Mouse (Mus musculus): ENCODE data around the gene Spns3.

Gene Spns3

DNA sequence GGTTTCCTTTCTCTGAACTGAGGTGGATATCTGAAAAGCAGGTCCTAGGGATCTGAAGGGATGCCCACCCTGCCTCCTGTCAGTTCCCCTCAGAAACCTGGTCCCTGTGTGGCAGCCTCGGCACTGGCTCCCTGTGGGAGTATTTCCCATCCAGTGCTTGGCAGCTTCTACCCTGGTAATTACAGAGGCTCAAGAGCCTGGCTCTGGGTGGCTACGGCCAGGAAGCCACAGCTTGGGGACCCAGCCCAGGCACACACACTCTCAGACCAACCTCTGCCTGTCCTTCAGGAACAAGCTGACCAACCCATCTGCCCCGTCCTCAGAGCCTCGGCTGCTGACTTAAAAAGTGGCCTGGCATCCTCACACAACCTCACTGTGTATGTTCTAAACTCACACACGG is 69.0 kb downstream of the Spns3 start:
- DNase-seq (ENCODE audit: low spot score) = no peak

DNA sequence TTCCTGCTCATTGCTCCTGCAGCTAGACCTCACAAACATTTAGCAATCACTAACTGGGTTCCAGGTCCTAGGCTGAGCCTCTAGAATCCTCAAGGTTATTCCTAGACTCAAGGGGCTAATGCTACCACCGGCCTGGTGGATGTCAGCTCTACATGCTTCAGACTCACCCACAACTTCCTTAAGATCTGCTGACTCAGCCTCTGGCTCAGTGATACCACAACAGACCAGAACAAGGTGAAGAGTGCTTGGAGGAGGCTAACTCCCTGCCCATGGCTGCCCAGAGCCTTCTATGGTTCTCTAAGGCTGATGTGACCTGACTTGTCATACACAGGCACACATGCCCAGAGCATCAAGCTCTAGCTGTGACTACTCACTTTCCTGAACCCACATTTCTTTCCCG is 70.8 kb downstream of the Spns3 start:
- no peak for DNase-seq (ENCODE audit: low spot score)

DNA sequence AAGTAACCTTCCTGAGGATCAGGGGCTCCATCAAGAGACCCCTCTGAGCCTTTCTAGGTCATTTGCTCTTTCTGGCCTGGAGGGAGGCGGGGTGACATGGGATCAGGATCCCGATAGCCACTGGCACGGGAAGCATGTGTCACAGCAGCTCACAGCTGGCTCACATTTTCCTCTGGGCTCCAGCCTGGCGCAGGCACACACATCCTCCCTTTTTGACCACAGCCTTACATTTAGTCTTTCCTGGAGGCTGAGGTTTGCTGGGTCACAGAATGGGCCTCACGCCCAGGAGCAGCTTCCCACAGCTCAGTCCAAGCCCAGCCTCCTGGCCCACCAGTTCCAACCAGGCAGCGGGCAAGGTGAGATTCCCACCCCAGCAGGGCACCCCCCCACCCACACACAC is 72.1 kb downstream of the Spns3 start:
- DNase-seq (ENCODE audit: low spot score) = no peak

DNA sequence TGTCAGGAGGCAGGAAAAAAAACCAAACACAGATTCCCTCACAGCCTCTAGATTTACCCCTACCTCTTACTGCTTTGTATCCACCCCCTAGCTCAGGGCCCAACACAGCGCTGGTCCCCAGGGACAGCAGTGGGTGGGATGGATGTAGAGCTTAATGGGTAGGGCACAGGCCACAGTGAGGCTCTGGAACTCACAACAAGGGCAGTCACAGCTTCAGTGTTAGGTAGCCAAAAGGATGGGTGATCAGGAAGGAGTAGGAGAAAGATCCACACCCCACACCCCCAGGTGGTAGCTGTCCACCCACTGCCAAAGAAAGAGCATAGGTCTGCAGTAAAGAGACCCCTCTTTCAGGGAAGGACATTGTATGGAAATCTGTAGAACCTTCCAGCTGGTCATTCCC is 72.7 kb downstream of the Spns3 start:
- no peak for DNase-seq (ENCODE audit: low spot score)

DNA sequence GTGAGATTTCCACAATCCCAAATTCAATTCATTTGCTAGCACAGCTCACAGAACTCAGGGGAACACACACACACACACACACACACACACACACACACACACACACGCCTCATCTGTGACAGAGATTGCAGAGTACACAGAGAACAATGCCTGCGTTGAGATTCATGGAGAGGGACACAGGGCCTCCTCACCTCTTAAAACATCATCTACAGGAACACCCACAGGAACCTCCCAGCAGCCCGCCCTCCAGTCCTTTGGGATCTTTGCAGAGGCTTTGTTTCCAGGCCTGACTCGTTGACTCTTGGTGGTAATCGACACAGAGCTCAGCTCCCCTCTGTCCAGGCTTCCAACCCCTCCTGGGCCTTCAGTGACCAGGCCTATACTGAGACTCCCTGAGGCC is 73.1 kb downstream of the Spns3 start:
- DNase-seq (ENCODE audit: low spot score) = no peak

DNA sequence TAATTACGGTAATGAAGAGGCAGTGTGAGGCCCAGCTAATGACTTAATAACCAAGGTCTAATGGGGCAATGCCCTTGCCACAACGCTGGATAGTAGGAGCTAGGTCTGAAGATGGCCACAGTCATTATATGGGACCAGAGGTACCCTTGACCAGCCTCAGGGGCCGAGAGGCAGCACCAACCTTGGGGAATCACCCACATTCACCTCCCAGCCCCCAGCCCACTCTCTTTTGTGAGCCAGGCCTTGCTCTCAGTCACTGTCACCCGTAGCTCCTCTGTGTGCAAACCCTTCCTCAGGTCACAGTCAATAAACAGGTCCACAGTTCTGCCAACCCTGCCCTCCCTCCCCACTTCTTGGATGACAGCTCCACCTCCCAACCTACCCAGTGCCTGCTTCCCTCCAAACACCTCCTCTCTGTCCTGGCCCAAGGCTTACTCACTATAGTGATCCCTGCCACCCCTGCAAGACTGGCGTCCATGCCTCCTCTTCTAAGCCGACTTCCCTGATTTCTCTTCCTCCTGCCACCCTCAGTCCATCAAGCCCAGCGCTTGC is 74.2 kb downstream of the Spns3 start:
- DNase-seq (ENCODE audit: low spot score) = no peak

DNA sequence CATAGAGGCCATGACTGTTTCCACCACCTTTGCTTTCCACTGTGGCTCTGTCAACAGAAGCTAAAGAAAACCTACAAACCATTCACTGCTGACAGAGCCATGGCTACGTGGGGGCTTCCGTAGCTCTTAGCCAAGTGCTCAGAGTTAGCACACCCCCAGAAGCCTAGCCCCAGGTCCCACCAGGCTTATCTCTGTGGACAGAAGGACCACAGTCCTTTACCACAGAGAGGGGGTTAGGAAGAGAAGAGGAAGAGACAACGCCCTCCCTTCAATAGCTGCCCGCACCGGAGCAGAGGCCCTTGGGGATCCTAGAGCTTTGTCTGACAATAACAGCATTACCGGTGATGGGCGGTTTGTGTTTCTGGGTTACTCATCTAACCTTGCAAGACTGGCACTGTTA is 74.9 kb downstream of the Spns3 start:
- DNase-seq (ENCODE audit: low spot score) = no peak

DNA sequence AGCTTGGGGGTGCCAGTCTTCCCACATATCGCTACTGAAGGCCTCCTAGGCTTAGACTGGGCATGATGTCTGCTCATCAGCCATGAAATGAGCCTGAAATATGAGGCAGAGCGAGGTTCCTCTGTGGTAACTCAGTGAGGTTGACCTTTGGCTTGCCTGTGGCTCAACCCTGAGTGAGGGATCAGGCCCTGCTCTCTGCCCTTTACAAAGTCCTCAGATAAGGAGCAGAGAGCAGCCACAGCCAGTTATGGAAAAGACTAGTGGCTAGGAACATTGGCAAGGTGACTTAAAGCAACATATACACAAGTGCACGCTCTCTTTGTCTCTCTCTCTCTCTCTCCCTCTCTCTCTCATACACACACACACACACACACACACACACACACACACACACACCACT is 75.4 kb downstream of the Spns3 start:
- no peak for DNase-seq (ENCODE audit: low spot score)

DNA sequence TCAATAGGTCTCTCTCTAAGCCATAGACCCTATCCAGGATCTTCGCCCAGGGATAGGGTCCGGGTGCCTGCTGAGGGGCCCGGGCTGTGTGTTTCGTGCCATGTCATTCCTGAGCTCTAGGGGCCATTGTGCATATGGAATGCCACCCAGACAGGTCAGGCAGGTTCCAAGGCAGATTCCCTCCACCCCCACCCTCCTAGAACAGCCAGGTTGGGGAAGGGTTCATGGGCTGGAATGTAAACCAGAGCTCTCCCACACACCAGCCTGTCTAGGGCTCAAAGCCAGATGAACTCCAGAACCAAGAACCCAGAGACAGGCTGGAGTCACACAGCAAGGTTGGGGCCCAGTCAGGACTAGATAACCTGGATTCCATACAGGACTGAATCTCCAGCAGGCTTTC is 76.8 kb downstream of the Spns3 start:
- no peak for DNase-seq (ENCODE audit: low spot score)

DNA sequence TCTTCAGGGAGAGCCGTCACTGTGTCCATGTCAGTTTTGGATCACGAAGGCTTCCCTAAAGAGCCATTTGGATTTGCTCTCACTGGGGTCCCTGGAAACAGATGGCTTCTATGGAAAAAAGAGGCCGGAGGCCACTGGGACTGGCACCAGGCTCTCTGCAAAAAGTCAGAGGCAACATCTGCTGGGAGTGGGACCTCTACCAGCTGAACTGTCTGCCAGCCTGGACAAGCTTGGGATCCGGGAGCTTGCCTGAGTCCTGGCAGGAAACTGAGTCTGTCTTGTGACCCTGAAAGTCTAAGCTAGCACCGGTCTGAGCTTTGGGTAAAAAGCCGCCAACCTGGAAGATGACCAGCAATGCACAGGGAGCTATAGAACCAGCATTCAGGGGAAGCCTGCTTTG is 78.9 kb downstream of the Spns3 start:
- DNase-seq (ENCODE audit: low spot score) = no peak

DNA sequence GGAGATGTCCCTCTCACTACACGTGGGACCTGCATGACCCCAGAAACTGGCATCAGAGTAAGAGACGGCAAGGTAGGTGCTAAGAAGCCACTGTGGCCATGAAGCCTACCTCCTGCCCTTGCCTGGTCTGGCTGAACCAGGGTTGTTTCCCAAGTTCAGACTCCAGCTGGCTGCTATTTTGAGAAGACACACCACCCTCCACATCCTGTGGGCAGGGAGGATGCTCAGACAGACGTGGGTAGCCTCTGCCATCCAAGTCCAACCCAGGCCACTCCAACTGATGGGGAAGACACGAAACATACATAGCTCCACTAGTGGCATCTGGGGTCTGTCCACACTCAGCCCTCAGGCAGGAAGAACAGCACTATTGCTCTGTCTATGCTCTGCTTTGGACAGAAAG is 80.3 kb downstream of the Spns3 start:
- DNase-seq (ENCODE audit: low spot score) = no peak

DNA sequence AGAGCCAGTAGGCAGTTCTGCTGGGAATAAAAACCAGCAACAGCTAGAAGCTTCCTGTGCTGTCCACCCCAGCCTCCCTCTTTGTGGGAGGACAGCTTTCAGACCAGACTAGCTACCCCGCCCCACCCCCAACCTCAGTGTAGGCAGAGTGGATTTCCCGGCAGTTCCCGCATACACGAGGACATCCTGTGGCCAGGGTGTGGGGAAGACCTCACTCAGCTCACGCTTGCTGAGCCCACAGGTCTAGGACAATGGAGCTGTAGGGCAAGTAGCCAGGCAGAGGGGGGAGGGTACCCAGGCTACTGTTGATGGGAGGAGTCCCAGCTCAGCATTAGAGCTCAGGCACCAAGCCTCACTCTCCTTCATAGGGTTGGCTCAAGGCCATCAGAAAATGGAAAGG is 81.1 kb downstream of the Spns3 start:
- DNase-seq (ENCODE audit: low spot score) = peak; percentile 44

DNA sequence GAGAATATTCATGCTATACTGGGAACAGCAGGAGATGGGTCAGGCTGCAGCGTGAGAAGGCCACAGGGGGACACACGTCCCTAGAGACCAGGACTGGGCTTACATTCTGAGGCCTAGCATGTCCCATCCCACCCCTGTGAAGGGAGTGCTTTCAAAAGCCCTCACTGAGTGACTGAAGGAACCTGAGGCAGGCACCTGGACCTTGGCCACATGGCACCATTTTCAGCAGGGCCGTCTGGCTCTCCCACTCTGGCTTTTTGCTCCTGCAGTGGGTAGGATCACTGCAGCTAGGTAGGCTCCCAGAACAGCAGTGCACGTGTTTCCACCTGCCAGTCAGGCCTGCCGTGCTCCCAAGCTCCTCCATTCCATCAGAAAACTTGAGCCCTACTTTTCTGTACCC is 81.8 kb downstream of the Spns3 start:
- DNase-seq (ENCODE audit: low spot score) = no peak

DNA sequence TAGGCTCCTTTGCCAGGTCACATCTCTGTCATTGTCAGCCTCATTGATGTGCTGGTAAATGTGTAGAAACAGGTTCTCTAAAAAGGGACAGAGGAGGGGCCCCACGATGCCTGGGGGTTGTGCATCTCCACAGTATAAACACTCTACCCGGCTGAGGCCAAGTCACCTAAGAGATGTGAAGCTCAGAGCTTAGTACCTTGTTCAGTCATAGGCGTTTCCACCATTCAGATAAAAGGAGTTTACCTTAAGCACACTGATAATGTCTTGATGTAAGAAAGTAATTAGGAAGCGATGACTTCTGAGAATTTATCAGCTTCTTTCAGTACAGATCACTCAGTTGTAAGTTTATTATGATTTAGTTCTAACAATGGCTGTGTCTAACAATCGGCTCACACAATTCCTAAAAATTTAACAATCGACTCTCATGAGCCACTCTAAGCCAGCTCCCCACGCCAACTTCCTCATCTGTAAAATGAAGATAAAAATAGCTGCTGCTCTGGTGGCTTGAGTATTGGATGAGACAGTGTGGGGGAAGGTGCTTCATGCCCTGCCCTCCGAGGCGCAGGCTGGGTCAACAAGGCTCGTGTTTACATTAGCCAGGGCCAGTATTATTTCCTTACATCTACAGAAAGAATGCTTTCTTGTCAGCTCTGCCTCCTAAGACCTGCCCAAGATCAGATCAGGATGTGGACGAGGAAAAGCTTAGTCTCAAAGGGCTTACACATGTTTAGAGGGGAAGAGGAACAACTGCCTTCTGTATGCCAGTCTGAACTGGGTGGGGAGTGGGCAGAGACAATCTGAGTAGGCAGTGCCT is 83.4 kb downstream of the Spns3 start:
- peak; percentile 40 for DNase-seq (ENCODE audit: low spot score)

DNA sequence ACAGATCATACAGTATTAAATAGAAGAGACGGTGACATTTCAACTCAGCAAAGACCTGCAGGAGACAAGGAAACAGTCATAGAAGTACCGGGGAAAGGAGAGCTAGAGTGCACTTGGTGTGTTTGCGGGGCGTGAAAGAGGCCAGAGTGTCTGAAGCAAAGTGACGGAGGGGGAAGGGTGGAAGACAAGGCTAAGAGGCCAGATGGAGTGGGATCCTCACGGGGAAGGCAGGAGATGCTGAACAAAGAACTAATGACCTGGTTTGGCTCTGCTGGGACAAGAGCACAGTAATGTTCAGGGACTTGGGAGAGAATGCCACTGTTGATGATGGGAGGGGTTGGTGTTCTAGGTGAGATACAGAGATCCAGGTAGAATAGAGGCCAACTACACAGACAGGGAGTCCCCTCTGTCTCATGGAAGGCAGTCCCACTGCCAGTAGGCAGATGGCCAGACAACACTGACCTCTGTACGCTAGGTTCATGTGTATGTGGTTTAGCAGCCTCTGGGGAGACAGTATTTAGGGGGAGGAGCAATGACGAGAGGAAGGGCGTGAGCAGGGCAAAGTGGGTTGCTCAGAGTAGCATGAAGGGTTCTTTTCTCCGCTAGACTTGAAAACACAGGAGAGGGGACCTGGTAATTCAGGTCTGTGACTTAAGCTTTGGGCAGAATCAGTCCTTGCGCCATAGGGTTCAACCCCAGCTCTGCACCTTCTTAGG is 84.2 kb downstream of the Spns3 start:
- no peak for DNase-seq (ENCODE audit: low spot score)

DNA sequence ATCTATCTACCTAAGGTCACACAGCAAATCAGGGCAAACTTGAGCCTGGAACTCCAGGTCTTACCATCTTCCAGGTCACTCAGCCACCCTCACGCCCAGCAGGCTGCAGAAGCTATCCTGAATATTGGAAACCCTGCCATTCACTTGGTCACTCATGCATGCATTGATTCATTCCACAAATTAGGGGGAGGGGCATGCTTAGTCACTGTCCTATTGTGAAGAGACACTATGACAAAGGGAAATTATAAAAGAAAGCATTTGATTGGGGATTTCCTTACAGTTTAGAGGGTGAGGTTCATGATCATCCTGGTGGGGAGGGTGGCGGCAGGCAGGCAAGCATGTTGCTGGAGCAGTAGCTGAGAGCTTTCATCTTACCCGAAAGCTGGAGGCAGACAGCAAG is 85.5 kb downstream of the Spns3 start:
- DNase-seq (ENCODE audit: low spot score) = no peak

DNA sequence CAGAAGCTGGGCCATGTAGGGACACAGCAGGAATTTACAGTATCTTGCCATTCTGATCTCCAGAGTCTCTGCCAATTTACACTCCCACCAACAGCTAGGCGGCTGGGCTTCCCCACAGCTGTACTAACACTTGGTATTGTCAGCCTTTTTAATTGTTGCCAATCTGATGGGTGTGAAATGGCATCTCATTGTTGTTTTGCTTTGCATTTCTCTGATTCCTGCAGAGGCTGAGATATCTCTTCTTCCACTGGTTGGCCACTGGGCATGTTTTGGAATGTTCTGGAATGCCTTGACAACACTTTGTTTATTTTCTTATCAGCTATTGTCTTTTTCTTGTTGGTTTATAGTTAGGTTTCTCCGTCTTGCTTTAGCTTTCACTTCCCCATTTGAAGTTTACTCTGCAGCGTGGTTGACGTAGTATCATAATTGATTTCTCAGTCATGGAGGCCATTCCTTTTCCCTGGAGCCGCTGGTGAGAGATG is 88.8 kb downstream of the Spns3 start:
- DNase-seq (ENCODE audit: low spot score) = no peak

DNA sequence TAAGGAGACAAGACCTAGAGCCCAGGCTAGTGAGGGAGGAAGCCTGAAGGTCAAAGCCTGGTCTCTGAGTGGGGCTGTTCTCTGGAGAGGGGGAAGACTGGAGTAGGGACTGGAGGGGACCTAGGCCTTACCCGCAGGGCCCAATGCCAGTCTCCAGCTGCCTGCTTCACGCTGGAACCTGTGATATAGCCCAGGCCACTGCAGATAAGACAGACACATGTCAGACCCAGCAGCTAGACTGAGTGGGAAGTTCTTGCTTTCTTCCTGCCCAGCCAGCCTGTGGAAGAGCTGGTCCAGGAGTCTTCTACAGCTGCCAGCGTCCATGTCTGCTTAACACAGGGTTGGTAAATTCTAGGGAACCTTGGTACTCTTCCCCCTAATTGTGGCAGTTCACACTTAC is 91.8 kb downstream of the Spns3 start:
- DNase-seq (ENCODE audit: low spot score) = no peak

DNA sequence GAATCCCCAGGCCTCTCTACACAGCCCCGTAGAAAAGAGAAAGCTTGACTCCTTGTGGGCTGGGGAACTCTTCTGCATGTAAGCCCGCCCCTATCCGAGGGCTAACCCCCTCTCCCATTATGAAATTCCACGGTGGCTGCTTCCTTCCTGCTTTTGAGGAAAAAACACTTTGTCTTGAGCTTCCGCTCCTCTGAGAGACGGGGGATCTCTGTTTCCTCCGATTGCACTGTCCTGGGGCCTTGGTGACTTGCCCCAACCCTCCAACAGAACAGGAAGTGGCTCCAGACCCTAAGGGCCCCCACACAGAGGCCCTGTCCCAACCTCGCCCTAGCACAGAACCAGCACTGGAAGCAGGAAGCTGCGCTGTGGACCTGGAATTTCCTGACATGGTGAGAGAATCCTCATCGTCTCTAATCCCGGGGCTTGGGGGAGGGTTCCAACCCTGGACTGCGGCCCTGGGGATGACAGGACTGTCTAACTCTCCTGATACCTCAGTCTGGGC is 92.3 kb downstream of the Spns3 start:
- DNase-seq (ENCODE audit: low spot score) = no peak

DNA sequence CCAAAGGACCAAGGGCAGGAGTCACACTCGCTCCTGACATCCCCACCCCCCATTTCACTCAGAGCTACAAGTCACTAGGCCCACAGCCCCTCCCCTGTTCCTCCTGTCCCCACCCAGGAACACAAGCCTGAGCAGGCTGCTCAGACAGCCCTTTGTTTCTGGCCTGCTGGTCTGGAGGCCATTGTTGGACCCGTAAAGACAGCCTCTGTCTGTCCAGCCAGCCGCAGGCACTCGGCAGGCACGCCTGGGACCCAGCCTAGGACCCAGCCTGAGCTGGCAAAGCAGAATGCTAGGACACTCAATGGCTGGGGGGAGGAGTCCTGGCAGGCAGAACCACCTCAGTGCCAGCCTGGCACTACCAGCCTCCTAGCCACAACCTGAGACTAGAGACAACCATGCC is 94.6 kb downstream of the Spns3 start:
- no peak for DNase-seq (ENCODE audit: low spot score)

DNA sequence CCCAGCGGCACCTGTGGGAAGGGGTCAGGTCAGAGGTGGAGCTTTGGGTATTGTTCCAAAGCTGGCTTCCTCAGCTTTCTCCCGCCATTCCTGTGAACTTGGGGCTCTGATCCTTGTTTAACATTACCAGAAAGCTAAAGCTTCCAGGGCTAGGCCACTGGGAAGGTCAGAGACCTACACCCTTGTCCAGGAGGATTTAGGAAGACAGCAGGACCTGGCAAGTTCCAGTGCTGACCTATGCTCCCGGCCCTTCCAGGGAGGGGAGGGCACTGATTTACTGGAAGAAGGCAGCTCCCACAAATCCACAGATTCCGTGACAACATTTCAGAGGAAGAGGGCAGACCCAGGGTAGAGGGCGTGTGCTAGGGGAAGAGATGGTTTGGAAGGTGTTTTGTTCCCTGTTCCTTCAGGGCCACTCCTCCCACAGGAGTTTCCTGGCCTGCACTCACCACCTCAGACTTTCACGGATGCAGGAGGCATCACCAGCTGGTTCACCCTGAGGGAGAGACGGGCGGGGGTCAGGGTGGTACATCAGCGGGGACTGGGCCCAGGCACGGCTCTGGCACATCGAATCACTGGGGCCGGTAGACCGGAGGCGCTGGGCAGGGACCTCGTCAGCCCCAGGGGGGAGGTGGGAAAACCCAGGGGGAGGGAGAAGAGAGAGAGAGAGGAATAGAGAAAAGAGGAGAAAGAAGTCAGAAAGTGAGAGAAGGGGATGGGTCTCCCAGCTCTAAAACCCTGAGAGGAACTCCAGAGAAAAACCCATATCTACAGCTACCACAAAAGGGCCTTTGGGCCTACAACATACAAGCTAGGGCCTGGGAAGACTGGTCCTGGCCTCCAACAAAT is 97.0 kb downstream of the Spns3 start:
- DNase-seq (ENCODE audit: low spot score) = no peak

DNA sequence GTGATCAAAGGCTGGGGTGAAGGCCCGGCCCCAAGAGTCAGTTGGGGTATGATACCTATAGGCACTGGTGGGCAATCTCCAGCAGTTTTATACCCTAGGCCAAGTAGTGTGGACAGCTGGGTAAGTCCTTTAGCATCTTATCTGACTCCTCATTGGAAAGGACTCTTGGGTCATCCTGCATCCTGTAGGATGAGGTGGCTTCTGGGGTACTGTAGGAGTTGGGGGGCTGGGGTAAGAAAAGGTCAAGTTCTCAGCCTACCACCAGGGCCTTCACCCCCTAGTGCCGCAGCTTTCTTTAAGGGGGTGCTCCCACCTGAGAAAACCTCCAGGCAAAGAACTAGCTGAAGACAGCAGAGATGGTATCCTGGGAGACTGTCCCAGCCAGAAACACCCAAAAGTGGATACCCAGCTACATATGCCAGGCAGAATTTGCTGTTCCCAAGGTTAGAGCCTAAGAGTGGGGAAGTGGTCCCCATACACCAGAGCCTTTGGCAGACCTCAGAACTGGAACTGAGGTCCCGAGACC is 98.1 kb downstream of the Spns3 start:
- no peak for DNase-seq (ENCODE audit: low spot score)

Measured in embryo, embryonic 10.5 days (tissue).